Mouse (Mus musculus) bone marrow macrophage, adult 2 months (primary cell): ENCODE data around the gene Syngr2.

Source experiments
- CTCF ChIP-seq: IDR thresholded peaks from 2 replicates; pipeline ENCODE4 v1.5.1; 2012; ENCODE audit warnings: low read depth, mild to moderate bottlenecking, low read length, moderate library complexity
- POLR2A ChIP-seq: IDR thresholded peaks from 2 replicates; pipeline ENCODE4 v1.6.1; 2012; ENCODE audit warnings: mild to moderate bottlenecking, low read depth, low read length, borderline replicate concordance

GRCm38 (mm10) chr11:117847593-117848215, 38.2 kb downstream of the Syngr2 start:
- no peak for TF ChIP-seq POLR2A
- TF ChIP-seq CTCF, result no peak
